Mouse (Mus musculus) heart, embryonic 13.5 days (tissue): Measurements from ENCODE around the gene Rfc4. TPM values are rescaled to one million over a fixed set of nuclear protein-coding genes. Genes with fewer than 3 reads are reported as not detected.

Experiments used
- ATAC-seq: fragments of 200-750 bp; cut with Nextera tagmentation; 2 replicates; pipeline ENCODE4 v1.8.0; 2017; ENCODE audit warnings: moderate TSS enrichment; ENCODE audit not compliant: insufficient number of reproducible peaks, low FRiP score, low TSS enrichment; ENCODE audit errors: extremely low read depth
- H3K27ac ChIP-seq: fragments of 300-500 bp; sonication (generic); replicated peaks from 2 replicates; pipeline ENCODE4 v1.5.1; 2015; ENCODE audit warnings: moderate library complexity, mild to moderate bottlenecking, inconsistent platforms
- H3K27me3 ChIP-seq: fragments of 300-500 bp; sonication (generic); replicated peaks from 2 replicates; pipeline ENCODE4 v1.6.1; 2015; ENCODE audit warnings: mild to moderate bottlenecking, inconsistent platforms
- H3K36me3 ChIP-seq: fragments of 300-500 bp; sonication (generic); 2 replicates; pipeline ENCODE4 v1.6.1; 2015; ENCODE audit warnings: mild to moderate bottlenecking, inconsistent platforms
- H3K4me1 ChIP-seq: fragments of 300-500 bp; sonication (generic); 2 replicates; pipeline ENCODE4 v1.6.1; 2015; ENCODE audit warnings: inconsistent platforms
- H3K4me2 ChIP-seq: fragments of 300-500 bp; sonication (generic); 2 replicates; pipeline ENCODE4 v1.6.1; 2015; ENCODE audit warnings: inconsistent platforms, mild to moderate bottlenecking, moderate library complexity
- H3K4me3 ChIP-seq: fragments of 300-500 bp; sonication (generic); 2 replicates; pipeline ENCODE4 v1.5.1; 2015; ENCODE audit warnings: moderate library complexity, mild to moderate bottlenecking, inconsistent platforms
- H3K9ac ChIP-seq: fragments of 300-500 bp; sonication (generic); 2 replicates; pipeline ENCODE4 v1.6.1; 2015; ENCODE audit warnings: inconsistent platforms, mild to moderate bottlenecking, moderate library complexity
- H3K9me3 ChIP-seq: fragments of 300-500 bp; sonication (generic); 2 replicates; pipeline ENCODE4 v1.6.1; 2016; ENCODE audit warnings: inconsistent platforms
- WGBS: fragments of 180-500 bp; shearing (Covaris S2); methylation state at CpG from one replicate; pipeline ENCODE4 v1.1.7; 2015; ENCODE audit warnings: mixed read lengths; 5-methylcytosine and 5-hydroxymethylcytosine counted together
- polyA plus RNA-seq: library from polyadenylated mRNA; unstranded; fragments of >200 nt; fragmentation: Nextera tagmentation; extraction: Ambion mirVana; gene quantifications from 2 replicates; pipeline ENCODE4 v1.2.1, GENCODE M21; 2015

The Rfc4 gene
- polyA plus RNA-seq, 1 experiment from 2014 or later = 93.0 TPM

GRCm38 (mm10) chr16:23135421-23136149, 8.0 kb upstream of the Rfc4 start:
- Histone ChIP-seq H3K4me1 (no peaks in the 10 kb centered on the region), H3K4me2 (peak overlapping the region; percentile 38), H3K36me3 (no peaks in the 10 kb centered on the region), H3K27ac (no peak overlapping the region), H3K4me3 (no peak overlapping the region), H3K27me3 (no peaks in the 10 kb centered on the region), H3K9me3 (no peaks in the 10 kb centered on the region), H3K9ac (peak overlapping the region; percentile 50; the same call in 1 of the 2 replicates)
- no peak for ATAC-seq
- WGBS = 22% methylated on average over 11 of the region's 11 CpGs

DNA sequence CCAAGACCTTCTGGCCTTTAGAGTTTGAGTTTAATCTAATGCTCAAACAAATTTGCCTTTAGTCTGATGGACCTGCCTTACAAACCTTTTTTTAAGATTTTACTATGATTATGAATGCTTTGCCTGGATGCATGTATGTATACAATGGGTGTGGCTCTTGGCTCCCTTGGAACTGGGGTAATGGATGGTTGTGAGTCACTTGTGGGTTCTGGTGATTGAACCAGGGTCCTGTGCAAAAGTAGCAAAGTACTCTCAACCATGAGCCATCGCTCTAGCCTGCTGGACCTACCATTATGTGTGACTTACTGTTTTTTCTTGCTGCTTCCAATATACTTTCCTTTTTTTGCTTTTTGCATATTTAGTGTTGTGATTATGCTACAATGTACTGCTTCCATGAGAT, 4.8 kb upstream of the Rfc4 start:
- no peaks in the 10 kb centered on the region for H3K36me3 ChIP-seq
- H3K9me3 ChIP-seq = no peaks in the 10 kb centered on the region
- H3K9ac ChIP-seq = no peak overlapping the region
- ATAC-seq = no peak
- H3K4me3 ChIP-seq = no peak overlapping the region
- peaks cover 10% of the 10 kb centered on the region for H3K4me1 ChIP-seq
- no peak overlapping the region for H3K27ac ChIP-seq
- H3K4me2 ChIP-seq = no peak overlapping the region
- no peaks in the 10 kb centered on the region for H3K27me3 ChIP-seq
- WGBS = 89% methylated on average over 1 of the region's 1 CpGs

GRCm38 (mm10) chr16:23130303-23130702, 2.8 kb upstream of the Rfc4 start:
- ATAC-seq = no peak
- WGBS = 87% methylated on average over 3 of the region's 3 CpGs
- H3K27me3 ChIP-seq = no peaks in the 10 kb centered on the region
- H3K9ac ChIP-seq = no peak overlapping the region
- no peak overlapping the region for H3K4me2 ChIP-seq
- peaks cover 19% of the 10 kb centered on the region for H3K4me1 ChIP-seq
- H3K36me3 ChIP-seq = peaks cover 5% of the 10 kb centered on the region; the same call in 1 of the 2 replicates
- H3K27ac ChIP-seq = no peak overlapping the region
- H3K4me3 ChIP-seq = no peak overlapping the region
- H3K9me3 ChIP-seq = no peaks in the 10 kb centered on the region

- ATAC-seq = no peak
- peak overlapping the region; percentile 71 for H3K4me2 ChIP-seq
- peak overlapping the region; percentile 72 for H3K4me3 ChIP-seq
- peak overlapping the region; percentile 92 for H3K9ac ChIP-seq
- no peaks in the 10 kb centered on the region for H3K9me3 ChIP-seq
- WGBS = 0% methylated on average over 4 of the region's 4 CpGs
- peak overlapping the region; percentile 95 for H3K27ac ChIP-seq
- peaks cover 29% of the 10 kb centered on the region for H3K36me3 ChIP-seq
- no peaks in the 10 kb centered on the region for H3K27me3 ChIP-seq
- peaks cover 19% of the 10 kb centered on the region for H3K4me1 ChIP-seq
These were observed 245 bp downstream of the Rfc4 start for GRCm38 (mm10) chr16:23127311-23127672.

- no peak overlapping the region for H3K9ac ChIP-seq
These were observed 3.1 kb downstream of the Rfc4 start for GRCm38 (mm10) chr16:23124398-23124797.

GRCm38 (mm10) chr16:23123104-23123503, 4.4 kb downstream of the Rfc4 start:
- H3K9ac ChIP-seq = no peak overlapping the region
- no peaks in the 10 kb centered on the region for H3K9me3 ChIP-seq
- H3K27me3 ChIP-seq = no peaks in the 10 kb centered on the region

More at GRCm38 (mm10) chr16:23124398-23124797, 3.1 kb downstream of the Rfc4 start:
- H3K4me3 ChIP-seq = no peak overlapping the region
- H3K36me3 ChIP-seq = peaks cover 57% of the 10 kb centered on the region
- no peaks in the 10 kb centered on the region for H3K9me3 ChIP-seq
- H3K4me1 ChIP-seq = peaks cover 19% of the 10 kb centered on the region
- WGBS = 80% methylated on average over 4 of the region's 4 CpGs
- H3K27me3 ChIP-seq = no peaks in the 10 kb centered on the region
- no peak for ATAC-seq
- no peak overlapping the region for H3K27ac ChIP-seq
- H3K4me2 ChIP-seq = no peak overlapping the region

GRCm38 (mm10) chr16:23122446-23122845, 5.1 kb downstream of the Rfc4 start:
- ATAC-seq = no peak
- Histone ChIP-seq H3K4me1 (peaks cover 9% of the 10 kb centered on the region), H3K27ac (no peak overlapping the region), H3K4me3 (no peak overlapping the region), H3K9ac (no peak overlapping the region), H3K27me3 (no peaks in the 10 kb centered on the region), H3K4me2 (no peak overlapping the region), H3K9me3 (no peaks in the 10 kb centered on the region), H3K36me3 (peaks cover 70% of the 10 kb centered on the region)
- WGBS = 92% methylated on average over 3 of the region's 3 CpGs

More at GRCm38 (mm10) chr16:23123104-23123503, 4.4 kb downstream of the Rfc4 start:
- H3K27ac ChIP-seq = no peak overlapping the region
- no peak for ATAC-seq
- no peak overlapping the region for H3K4me3 ChIP-seq
- H3K36me3 ChIP-seq = peaks cover 64% of the 10 kb centered on the region
- peaks cover 9% of the 10 kb centered on the region for H3K4me1 ChIP-seq
- no peak overlapping the region for H3K4me2 ChIP-seq
- 92% methylated on average over 4 of the region's 4 CpGs for WGBS

DNA sequence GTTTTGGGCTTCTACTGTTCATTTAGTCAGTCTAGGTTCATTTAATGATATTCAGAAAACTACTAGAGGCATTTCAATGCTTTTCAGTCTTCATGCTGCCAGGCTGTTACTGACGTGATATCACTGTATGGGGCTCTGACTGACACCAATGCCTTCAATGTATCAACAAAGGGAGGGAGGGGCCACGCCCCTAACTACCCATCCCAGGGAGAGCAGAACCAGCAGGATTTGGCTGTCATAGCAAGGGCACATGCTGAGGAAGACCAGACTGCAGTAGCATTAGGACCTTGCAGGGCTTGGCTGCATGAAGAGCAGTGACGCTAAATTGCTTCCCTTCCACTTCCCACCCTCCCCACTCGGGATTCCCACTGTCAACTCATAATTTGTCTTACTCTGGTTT, 10.4 kb downstream of the Rfc4 start:
- H3K4me1 ChIP-seq = peaks cover 7% of the 10 kb centered on the region
- H3K27ac ChIP-seq = no peak overlapping the region
- no peak overlapping the region for H3K9ac ChIP-seq
- H3K9me3 ChIP-seq = no peaks in the 10 kb centered on the region
- no peak for ATAC-seq
- no peak overlapping the region for H3K4me3 ChIP-seq
- H3K4me2 ChIP-seq = no peak overlapping the region
- 46% methylated on average over 4 of the region's 4 CpGs for WGBS
- H3K27me3 ChIP-seq = no peaks in the 10 kb centered on the region
- peaks cover 85% of the 10 kb centered on the region for H3K36me3 ChIP-seq

DNA sequence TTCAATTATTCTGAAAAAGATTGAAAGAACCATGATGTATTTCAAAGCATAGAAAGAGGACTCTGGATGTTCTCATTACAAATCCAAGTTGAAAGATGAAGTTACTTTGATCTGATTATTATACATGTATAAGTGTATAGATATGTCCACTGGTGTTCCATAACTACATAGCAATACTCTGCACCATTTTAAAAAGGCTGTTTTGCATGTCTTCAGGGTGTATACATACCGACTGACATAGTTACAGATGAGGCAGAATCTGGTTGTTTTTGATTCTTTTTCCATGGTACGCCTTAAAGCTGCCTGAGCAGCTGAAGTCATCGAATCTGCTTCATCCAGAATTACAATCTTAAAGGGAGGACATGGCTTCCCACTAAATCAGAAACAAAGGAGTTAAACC, 12.1 kb downstream of the Rfc4 start:
- 78% methylated on average over 3 of the region's 3 CpGs for WGBS
- Histone ChIP-seq H3K4me3 (no peak overlapping the region), H3K9me3 (no peaks in the 10 kb centered on the region), H3K9ac (no peak overlapping the region), H3K36me3 (peaks cover 85% of the 10 kb centered on the region), H3K27ac (no peak overlapping the region), H3K4me2 (no peak overlapping the region), H3K27me3 (no peaks in the 10 kb centered on the region), H3K4me1 (peaks cover 24% of the 10 kb centered on the region)
- ATAC-seq = no peak

- Histone ChIP-seq H3K27me3 (no peaks in the 10 kb centered on the region), H3K4me3 (no peak overlapping the region), H3K36me3 (peaks cover 87% of the 10 kb centered on the region), H3K9ac (no peak overlapping the region), H3K4me1 (peaks cover 33% of the 10 kb centered on the region), H3K4me2 (no peak overlapping the region), H3K9me3 (no peaks in the 10 kb centered on the region), H3K27ac (no peak overlapping the region)
- 67% methylated on average over 5 of the region's 5 CpGs for WGBS
- no peak for ATAC-seq
These were observed 13.0 kb downstream of the Rfc4 start for GRCm38 (mm10) chr16:23114339-23115171.

DNA sequence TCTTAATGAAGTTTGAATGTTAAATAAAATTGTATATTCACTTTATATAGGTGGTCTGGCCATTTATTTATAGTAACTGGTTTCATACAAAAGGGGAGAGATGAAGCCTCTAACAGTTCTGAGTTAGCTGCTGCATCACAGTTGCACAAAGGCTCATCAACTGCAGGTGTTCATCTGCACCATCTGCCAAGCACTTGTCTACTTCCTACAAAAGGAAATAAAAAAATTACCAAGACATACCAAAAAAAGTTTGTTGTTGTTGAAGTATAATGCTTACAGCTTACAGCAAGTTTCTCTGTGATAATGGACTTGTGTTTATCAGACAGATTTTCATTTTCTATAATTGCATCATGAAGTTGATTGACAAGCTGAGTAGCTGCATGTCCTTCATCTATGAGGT, 13.6 kb downstream of the Rfc4 start:
- ATAC-seq = no peak
- peaks cover 40% of the 10 kb centered on the region for H3K4me1 ChIP-seq
- H3K27me3 ChIP-seq = no peaks in the 10 kb centered on the region
- no peak overlapping the region for H3K9ac ChIP-seq
- peaks cover 87% of the 10 kb centered on the region for H3K36me3 ChIP-seq
- no peak overlapping the region for H3K4me2 ChIP-seq
- no peak overlapping the region for H3K27ac ChIP-seq
- no peaks in the 10 kb centered on the region for H3K9me3 ChIP-seq
- H3K4me3 ChIP-seq = no peak overlapping the region
